ENCODE assay signal across 12 mouse cellular contexts in genomic region chr12:4007766-4008165, GRCm38 (mm10). TPM values are rescaled to one million over a fixed set of nuclear protein-coding genes. Genes with fewer than 3 reads are reported as not detected.
DNase-seq lines count a peak whose midpoint lies in the region; ATAC-seq lines count a peak whose summit lies in the region.
"Had no signal": no experiment of that assay in that cellular context is flagged by ENCODE, and none has a peak within 500 bp of the region (broad histone marks: within the 10 kb centered on the region; RNA-seq: fewer than 3 reads in every experiment).

No protein-coding gene starts in this region.

- H3K9ac ChIP-seq in hindbrain, embryonic 11.5 days (ENCODE audit: low read depth, low read length) = no peak overlapping the region
- no peak overlapping the region for H3K9ac ChIP-seq in intestine, embryonic 15.5 days
- H3K9ac ChIP-seq: forebrain, embryonic 12.5 days had no signal

- H3K4me1 ChIP-seq in hindbrain, embryonic 10.5 days (replicated peaks) = peaks cover 58% of the 10 kb centered on the region
- H3K4me1 ChIP-seq in hindbrain, embryonic 11.5 days (replicated peaks; ENCODE audit: control insufficient read depth, insufficient read depth, low read length) = no peaks in the 10 kb centered on the region
- H3K4me1 ChIP-seq in intestine, embryonic 15.5 days (replicated peaks) = peaks cover 11% of the 10 kb centered on the region

- no peaks in the 10 kb centered on the region for H3K36me3 ChIP-seq in hindbrain, embryonic 10.5 days
- no peaks in the 10 kb centered on the region for H3K36me3 ChIP-seq in hindbrain, embryonic 11.5 days (ENCODE audit: control insufficient read depth, insufficient read depth, low read length)
- H3K36me3 ChIP-seq in intestine, embryonic 15.5 days = no peaks in the 10 kb centered on the region
- H3K36me3 ChIP-seq: forebrain, embryonic 12.5 days had no signal

- ATAC-seq in hindbrain, embryonic 11.5 days (ENCODE audit: low FRiP score) = no peak
- ATAC-seq in intestine, embryonic 15.5 days = peak; percentile 69

- WGBS in hindbrain, embryonic 10.5 days = 69% methylated on average over 4 of the region's 4 CpGs
- WGBS in hindbrain, embryonic 11.5 days = 64% methylated on average over 4 of the region's 4 CpGs
- WGBS in intestine, embryonic 15.5 days = 36% methylated on average over 4 of the region's 4 CpGs

- no peaks in the 10 kb centered on the region for H3K9me3 ChIP-seq in hindbrain, embryonic 10.5 days
- no peaks in the 10 kb centered on the region for H3K9me3 ChIP-seq in hindbrain, embryonic 11.5 days (ENCODE audit: control insufficient read depth, low read length)
- H3K9me3 ChIP-seq in intestine, embryonic 15.5 days = no peaks in the 10 kb centered on the region
- H3K9me3 ChIP-seq: forebrain, embryonic 12.5 days had no signal

- no peak overlapping the region for H3K4me2 ChIP-seq in hindbrain, embryonic 11.5 days (replicated peaks; ENCODE audit: low read depth, low read length)
- no peak overlapping the region for H3K4me2 ChIP-seq in intestine, embryonic 15.5 days (replicated peaks)
- H3K4me2 ChIP-seq: forebrain, embryonic 12.5 days had no signal

- DNase-seq in cerebellum, adult 11-12 months = peak; percentile 42
- DNase-seq in cerebellum, postnatal 4 days (ENCODE audit: low spot score in 2 of 2) = no peak
- DNase-seq in hindbrain, embryonic 10.5 days (ENCODE audit: low spot score) = no peak
- DNase-seq in hindbrain, embryonic 11.5 days (ENCODE audit: low spot score) = no peak
- peak; percentile 36 for DNase-seq in lung, postnatal 10 days
- no peak for DNase-seq in lung, postnatal 36 days
- DNase-seq in adrenal gland, postnatal 14 days = no peak
- DNase-seq: kidney, adult 8-10 months; thymus, postnatal 14 days had no signal

- no peaks in the 10 kb centered on the region for H3K27me3 ChIP-seq in hindbrain, embryonic 10.5 days (ENCODE audit: insufficient read depth, poor library complexity, severe bottlenecking)
- no peaks in the 10 kb centered on the region for H3K27me3 ChIP-seq in hindbrain, embryonic 11.5 days (ENCODE audit: control insufficient read depth, insufficient read depth, low read length)
- no peaks in the 10 kb centered on the region for H3K27me3 ChIP-seq in intestine, embryonic 15.5 days (replicated peaks)
- H3K27me3 ChIP-seq: forebrain, embryonic 12.5 days had no signal

- H3K27ac ChIP-seq in hindbrain, embryonic 10.5 days = 0 out of 2 replicates have a peak overlapping the region, but pooled peaks have one; percentile 0
- H3K27ac ChIP-seq in hindbrain, embryonic 11.5 days (ENCODE audit: low read depth, low read length) = no peak overlapping the region
- no peak overlapping the region for H3K27ac ChIP-seq in intestine, embryonic 15.5 days

- no peak overlapping the region for H3K4me3 ChIP-seq in hindbrain, embryonic 10.5 days
- H3K4me3 ChIP-seq in hindbrain, embryonic 11.5 days (ENCODE audit: low read depth, low read length) = no peak overlapping the region
- H3K4me3 ChIP-seq in intestine, embryonic 15.5 days (replicated peaks) = no peak overlapping the region
- H3K4me3 ChIP-seq: forebrain, embryonic 12.5 days; myocyte had no signal

RNA-seq across cellular contexts. Expression of gene Efr3b, which starts 30.9 kb away (rescaled TPM):
- polyA plus RNA-seq in hindbrain, embryonic 10.5 days (2016; fragmentation: Nextera tagmentation; extraction: Ambion mirVana) = 10.6 and 16.5 TPM in 2 replicates
- 11.2 and 14.5 TPM in 2 replicates for polyA plus RNA-seq in hindbrain, embryonic 11.5 days (2014; fragmentation: Nextera tagmentation; extraction: Ambion mirVana)
- polyA plus RNA-seq in intestine, embryonic 15.5 days (2015; fragmentation: Nextera tagmentation; extraction: Ambion mirVana) = 3.0 and 3.2 TPM in 2 replicates
- 5.4 and 7.0 TPM in 2 replicates for total RNA-seq in adrenal gland, postnatal 14 days (2021)

RNA-seq across cellular contexts. Expression of gene Pomc, which starts 53.0 kb away (rescaled TPM):
- polyA plus RNA-seq in hindbrain, embryonic 10.5 days (2016; fragmentation: Nextera tagmentation; extraction: Ambion mirVana) = 6.6 and 7.2 TPM in 2 replicates
- 6.8 and 7.1 TPM in 2 replicates for polyA plus RNA-seq in hindbrain, embryonic 11.5 days (2014; fragmentation: Nextera tagmentation; extraction: Ambion mirVana)
- 2.4 and 3.4 TPM in 2 replicates for polyA plus RNA-seq in intestine, embryonic 15.5 days (2015; fragmentation: Nextera tagmentation; extraction: Ambion mirVana)
- total RNA-seq in adrenal gland, postnatal 14 days (2021) = 0.79 and 1.2 TPM in 2 replicates
- polyA plus RNA-seq: myocyte had no signal

Comparison
In these comparisons a context has a peak if more than half of its experiments do, and no peak if none do; other contexts are left out.
1. DNase-seq: peak in cerebellum, adult 11-12 months (single experiment) and lung, postnatal 10 days (single experiment); none in cerebellum, postnatal 4 days (0 of 2), hindbrain, embryonic 10.5 days (single experiment), hindbrain, embryonic 11.5 days (single experiment), lung, postnatal 36 days (single experiment) and adrenal gland, postnatal 14 days (single experiment).